Mouse (Mus musculus): ENCODE results near the gene Shroom1. TPM values are rescaled to one million over a fixed set of nuclear protein-coding genes. Genes with fewer than 3 reads are reported as not detected.

Gene Shroom1
- total and polyA plus RNA-seq, 2 experiments from 2014 or later = 2.4 to 7.1 TPM

- no peak for TF ChIP-seq CTCF (IDR thresholded peaks at IDR 0.05; ENCODE audit: low read depth)
- DNase-seq (ENCODE audit: low spot score) = no peak
- no peak overlapping the region for H3K4me2 ChIP-seq (ENCODE audit: low read depth, low read length)
- 92% methylated on average over 9 of the region's 9 CpGs for WGBS
- H3K27ac ChIP-seq = no peak overlapping the region
- H3K36me3 ChIP-seq (ENCODE audit: insufficient read depth, low read length) = no peaks in the 10 kb centered on the region
- H3K9me3 ChIP-seq (ENCODE audit: low read length) = no peaks in the 10 kb centered on the region
- H3K4me3 ChIP-seq (ENCODE audit: low read length) = no peak overlapping the region
- H3K4me1 ChIP-seq (ENCODE audit: insufficient read depth, low read length) = no peaks in the 10 kb centered on the region
- H3K9ac ChIP-seq (replicated peaks; ENCODE audit: low read length) = no peak overlapping the region
- H3K27me3 ChIP-seq (ENCODE audit: insufficient read depth, low read length) = no peaks in the 10 kb centered on the region
- ATAC-seq = no peak
Measured at GRCm38 (mm10) chr11:53452396-53452795, 4.6 kb upstream of the Shroom1 start.

- Histone ChIP-seq H3K27me3 (ENCODE audit: insufficient read depth, low read length) (0 out of 2 replicates have a peak, but pooled peaks cover under 1% of the 10 kb centered on the region), H3K9ac (replicated peaks; ENCODE audit: low read length) (no peak overlapping the region), H3K27ac (no peak overlapping the region), H3K4me2 (ENCODE audit: low read depth, low read length) (no peak overlapping the region), H3K36me3 (ENCODE audit: insufficient read depth, low read length) (no peaks in the 10 kb centered on the region), H3K4me3 (ENCODE audit: low read length) (no peak overlapping the region), H3K9me3 (ENCODE audit: low read length) (no peaks in the 10 kb centered on the region), H3K4me1 (ENCODE audit: insufficient read depth, low read length) (no peaks in the 10 kb centered on the region)
- WGBS = 82% methylated on average over 5 of the region's 5 CpGs
- ATAC-seq (no peak), DNase-seq (ENCODE audit: low spot score) (no peak)
- TF ChIP-seq CTCF (IDR thresholded peaks at IDR 0.05; ENCODE audit: low read depth) = no peak
Measured at GRCm38 (mm10) chr11:53453031-53453430, 4.0 kb upstream of the Shroom1 start.

DNA sequence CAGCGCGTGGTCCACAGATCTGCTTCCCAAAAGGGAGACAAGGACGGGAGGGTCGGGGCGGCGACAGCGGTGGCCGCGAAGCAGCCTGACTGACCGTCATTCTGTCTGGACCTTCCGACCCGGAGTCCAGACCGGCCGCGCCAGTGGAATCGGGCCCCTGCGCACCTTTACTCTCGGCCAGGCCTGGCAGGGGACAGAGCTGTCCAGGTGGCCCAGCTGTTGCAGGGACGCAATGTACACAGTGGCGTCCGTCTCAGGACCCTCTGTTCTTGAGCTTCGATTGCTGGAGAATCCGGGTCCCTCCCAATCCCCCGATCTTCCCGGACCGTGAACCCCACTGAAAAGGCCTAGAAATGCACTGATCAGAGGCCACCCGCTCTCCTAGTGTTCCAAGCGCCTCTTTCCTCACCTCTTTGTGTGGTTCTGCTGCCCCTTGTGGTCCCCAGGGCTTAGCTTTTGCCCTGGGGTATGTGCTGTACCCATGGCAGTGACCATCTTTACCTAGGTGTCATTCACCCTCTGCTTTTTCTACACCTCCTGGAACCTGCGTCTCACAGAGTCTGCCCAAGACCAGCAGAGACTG lies 458 bp downstream of the Shroom1 start:
- no peak overlapping the region for H3K27ac ChIP-seq
- TF ChIP-seq CTCF (IDR thresholded peaks at IDR 0.05; ENCODE audit: low read depth) = no peak
- no peak for DNase-seq (ENCODE audit: low spot score)
- H3K36me3 ChIP-seq (ENCODE audit: insufficient read depth, low read length) = no peaks in the 10 kb centered on the region
- H3K4me1 ChIP-seq (ENCODE audit: insufficient read depth, low read length) = no peaks in the 10 kb centered on the region
- H3K9me3 ChIP-seq (ENCODE audit: low read length) = no peaks in the 10 kb centered on the region
- H3K9ac ChIP-seq (replicated peaks; ENCODE audit: low read length) = peak overlapping the region; percentile 49
- peak overlapping the region; percentile 60 for H3K4me2 ChIP-seq (ENCODE audit: low read depth, low read length)
- ATAC-seq = peak; percentile 48; the same call in 1 of the 2 replicates
- 8% methylated on average over 28 of the region's 29 CpGs for WGBS
- H3K4me3 ChIP-seq (ENCODE audit: low read length) = peak overlapping the region; percentile 38
- H3K27me3 ChIP-seq (ENCODE audit: insufficient read depth, low read length) = peaks cover 19% of the 10 kb centered on the region; the same call in 1 of the 2 replicates

- Histone ChIP-seq H3K4me3 (ENCODE audit: low read length) (no peak overlapping the region), H3K4me1 (ENCODE audit: insufficient read depth, low read length) (no peaks in the 10 kb centered on the region), H3K27me3 (ENCODE audit: insufficient read depth, low read length) (peaks cover 27% of the 10 kb centered on the region; the same call in 1 of the 2 replicates), H3K9ac (replicated peaks; ENCODE audit: low read length) (no peak overlapping the region), H3K4me2 (ENCODE audit: low read depth, low read length) (no peak overlapping the region), H3K36me3 (ENCODE audit: insufficient read depth, low read length) (no peaks in the 10 kb centered on the region), H3K9me3 (ENCODE audit: low read length) (no peaks in the 10 kb centered on the region), H3K27ac (no peak overlapping the region)
- WGBS = 58% methylated on average over 3 of the region's 3 CpGs
- DNase-seq (ENCODE audit: low spot score) = no peak
- no peak for TF ChIP-seq CTCF (IDR thresholded peaks at IDR 0.05; ENCODE audit: low read depth)
- ATAC-seq = no peak
Measured at GRCm38 (mm10) chr11:53458996-53459395, 2.0 kb downstream of the Shroom1 start.

- H3K9me3 ChIP-seq (ENCODE audit: low read length) = no peaks in the 10 kb centered on the region
- peaks cover 37% of the 10 kb centered on the region for H3K27me3 ChIP-seq (ENCODE audit: insufficient read depth, low read length)
- no peak overlapping the region for H3K9ac ChIP-seq (replicated peaks; ENCODE audit: low read length)
- no peak for TF ChIP-seq CTCF (IDR thresholded peaks at IDR 0.05; ENCODE audit: low read depth)
- no peaks in the 10 kb centered on the region for H3K36me3 ChIP-seq (ENCODE audit: insufficient read depth, low read length)
- no peak for ATAC-seq
- H3K4me1 ChIP-seq (ENCODE audit: insufficient read depth, low read length) = no peaks in the 10 kb centered on the region
- DNase-seq (ENCODE audit: low spot score) = no peak
- no peak overlapping the region for H3K27ac ChIP-seq
- 80% methylated on average over 3 of the region's 3 CpGs for WGBS
- H3K4me2 ChIP-seq (ENCODE audit: low read depth, low read length) = no peak overlapping the region
- H3K4me3 ChIP-seq (ENCODE audit: low read length) = no peak overlapping the region
Measured at GRCm38 (mm10) chr11:53460192-53460591, 3.2 kb downstream of the Shroom1 start.

DNA sequence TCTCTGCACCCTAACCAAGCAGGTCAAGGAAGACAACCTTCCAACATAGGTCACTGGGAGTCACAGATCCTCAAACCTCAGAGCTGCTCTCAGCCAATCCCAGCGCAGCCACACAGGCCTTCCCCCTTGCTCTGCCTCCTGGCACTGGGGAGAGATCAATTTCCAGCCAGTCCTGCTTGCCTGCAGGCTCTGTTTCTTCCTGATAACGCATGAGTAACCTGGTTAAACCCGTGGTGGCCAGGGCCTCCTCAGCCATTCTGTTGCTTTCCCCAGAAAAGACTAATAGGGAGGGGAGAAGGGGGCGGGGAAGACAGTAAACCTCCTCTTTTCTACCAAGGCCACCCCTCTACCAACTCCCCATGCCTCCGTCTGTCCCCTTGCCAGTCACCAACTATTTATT lies 4.7 kb downstream of the Shroom1 start:
- TF ChIP-seq CTCF (IDR thresholded peaks at IDR 0.05; ENCODE audit: low read depth) = no peak
- Histone ChIP-seq H3K27ac (no peak overlapping the region), H3K9ac (replicated peaks; ENCODE audit: low read length) (no peak overlapping the region), H3K4me1 (ENCODE audit: insufficient read depth, low read length) (no peaks in the 10 kb centered on the region; the same call in 1 of the 2 replicates), H3K27me3 (ENCODE audit: insufficient read depth, low read length) (peaks cover 42% of the 10 kb centered on the region), H3K4me2 (ENCODE audit: low read depth, low read length) (no peak overlapping the region), H3K36me3 (ENCODE audit: insufficient read depth, low read length) (no peaks in the 10 kb centered on the region), H3K9me3 (ENCODE audit: low read length) (no peaks in the 10 kb centered on the region), H3K4me3 (ENCODE audit: low read length) (no peak overlapping the region)
- no peak for DNase-seq (ENCODE audit: low spot score)
- 27% methylated on average over 5 of the region's 5 CpGs for WGBS
- ATAC-seq = no peak

Data from hindbrain, postnatal 0 days (tissue).